Mouse (Mus musculus) kidney, adult 2 months (tissue): Measurements from ENCODE around the gene Ttc7. TPM values are rescaled to one million over a fixed set of nuclear protein-coding genes. Genes with fewer than 3 reads are reported as not detected.
A peak's percentile ranks its signal among the peaks of the same experiment; 100 is the strongest.

Experiments used
- DNase-seq: peaks from one replicate; pipeline ENCODE4 v3.0.0; 2021
- H3K27ac ChIP-seq: fragments of 200-500 bp; 2 replicates; pipeline ENCODE4 v1.5.1; 2012; ENCODE audit warnings: low read depth, low read length, control low read depth, inconsistent platforms; ENCODE audit not compliant: insufficient read depth
- H3K27me3 ChIP-seq: fragments of 200-500 bp; replicated peaks from 2 replicates; pipeline ENCODE4 v1.6.1; 2012; ENCODE audit warnings: mild to moderate bottlenecking, moderate library complexity, low read length, inconsistent platforms; ENCODE audit not compliant: control insufficient read depth, insufficient read depth
- H3K36me3 ChIP-seq: fragments of 200-500 bp; 2 replicates; pipeline ENCODE4 v1.6.1; 2012; ENCODE audit warnings: mild to moderate bottlenecking, moderate library complexity, low read length, inconsistent platforms; ENCODE audit not compliant: control insufficient read depth, insufficient read depth
- H3K4me1 ChIP-seq: fragments of 200-500 bp; 2 replicates; pipeline ENCODE4 v1.6.1; 2011; ENCODE audit warnings: low read length; ENCODE audit not compliant: control insufficient read depth, insufficient read depth
- H3K4me3 ChIP-seq: fragments of 200-500 bp; 2 replicates; pipeline ENCODE4 v1.5.1; 2011; ENCODE audit warnings: mild to moderate bottlenecking, low read depth, low read length, control low read depth; ENCODE audit not compliant: insufficient read depth
- CTCF ChIP-seq: fragments of 200-500 bp; conservative IDR thresholded peaks from 2 replicates; pipeline ENCODE4 v1.5.1; 2011; ENCODE audit warnings: low read depth, mild to moderate bottlenecking, control low read depth, low read length, moderate library complexity, mixed read lengths; ENCODE audit not compliant: insufficient read depth, insufficient read length
- POLR2A ChIP-seq: fragments of 200-500 bp; IDR thresholded peaks from one replicate; pipeline ENCODE4 v1.6.1; 2011; ENCODE audit warnings: low read depth, low read length, control low read depth
- whole genome bisulfite sequencing: fragments of 180-500 bp; shearing (Covaris S2); methylation state at CpG from one replicate; pipeline ENCODE4 v1.1.7; 2018; 5-methylcytosine and 5-hydroxymethylcytosine counted together
- polyA plus RNA-seq: library from polyadenylated mRNA; depleted of rRNA; stranded (reverse); fragments of >200 nt; gene quantifications from 2 replicates; pipeline ENCODE4 v1.2.3, GENCODE M21; 2012

The Ttc7 gene
- polyA plus RNA-seq, 1 experiment, result 68.6 TPM

DNA sequence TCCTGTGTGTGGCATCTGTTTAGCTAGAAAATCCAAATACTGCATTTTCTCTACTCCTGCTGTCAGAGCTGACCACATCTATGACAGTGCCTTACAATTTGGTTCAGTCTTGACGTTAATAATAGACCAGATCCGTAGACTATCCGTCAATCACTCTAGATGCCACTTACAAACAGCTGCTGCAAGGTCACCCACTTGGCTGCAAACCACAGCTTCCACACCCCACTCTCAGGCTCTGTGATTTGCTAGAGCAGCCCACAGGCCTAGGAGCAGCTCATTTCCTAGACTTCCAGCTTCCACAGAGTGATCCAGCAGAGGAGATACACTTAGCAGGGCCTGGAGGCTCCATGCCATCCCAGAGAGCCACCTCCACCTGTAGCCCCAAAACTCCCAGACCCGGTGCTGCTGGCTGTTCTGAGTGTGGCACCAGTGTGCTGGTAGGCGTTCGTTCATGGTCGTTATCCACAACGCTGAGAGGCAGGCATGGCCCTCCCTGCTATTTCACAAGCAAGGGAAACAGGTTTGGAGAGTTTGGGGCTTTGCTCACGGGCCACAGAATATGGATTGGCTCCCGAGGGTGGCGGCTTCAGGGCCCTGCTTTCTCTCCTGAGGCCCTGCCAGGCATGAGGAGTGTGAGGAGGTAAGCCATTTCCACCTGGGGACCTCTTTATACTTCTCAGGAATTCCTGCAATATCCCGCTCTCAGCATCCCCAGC is 26.5 kb downstream of the Ttc7 start:
- TF ChIP-seq CTCF, result no peak
- no peak for TF ChIP-seq POLR2A
- no peaks in the 10 kb centered on the region for H3K36me3 ChIP-seq
- 69% methylated on average over 12 of the region's 12 CpGs for WGBS
- H3K27me3 ChIP-seq, result no peaks in the 10 kb centered on the region
- no peak overlapping the region for H3K4me3 ChIP-seq
- peaks cover 35% of the 10 kb centered on the region for H3K4me1 ChIP-seq
- H3K27ac ChIP-seq, result 0 out of 2 replicates have a peak overlapping the region, but pooled peaks have one; percentile 8
- DNase-seq, result no peak

DNA sequence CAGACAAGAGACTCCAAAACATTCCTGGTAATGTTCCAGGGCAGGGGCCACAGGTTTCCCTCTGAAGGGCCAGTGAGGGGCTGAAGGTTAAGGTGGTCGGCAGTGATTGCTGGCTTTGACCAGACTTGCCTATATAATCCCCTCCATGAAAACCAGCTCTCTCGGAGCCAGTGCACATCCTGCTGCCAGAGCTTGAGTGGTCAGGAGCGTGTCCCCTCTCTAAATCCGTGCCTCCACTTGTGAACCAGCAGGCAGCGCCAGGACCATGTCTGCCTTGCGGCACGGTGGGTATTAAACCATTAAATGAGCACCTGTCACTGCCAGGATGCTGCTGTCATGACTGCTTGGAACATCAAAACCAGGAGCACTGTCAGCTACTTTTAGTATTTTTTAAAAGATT is 27.8 kb downstream of the Ttc7 start:
- H3K36me3 ChIP-seq, result no peaks in the 10 kb centered on the region
- H3K4me3 ChIP-seq, result no peak overlapping the region
- H3K4me1 ChIP-seq, result peaks cover 24% of the 10 kb centered on the region; the same call in 1 of the 2 replicates
- TF ChIP-seq CTCF (no peak), POLR2A (no peak)
- no peak overlapping the region for H3K27ac ChIP-seq
- no peaks in the 10 kb centered on the region for H3K27me3 ChIP-seq
- no peak for DNase-seq
- 91% methylated on average over 7 of the region's 7 CpGs for WGBS

DNA sequence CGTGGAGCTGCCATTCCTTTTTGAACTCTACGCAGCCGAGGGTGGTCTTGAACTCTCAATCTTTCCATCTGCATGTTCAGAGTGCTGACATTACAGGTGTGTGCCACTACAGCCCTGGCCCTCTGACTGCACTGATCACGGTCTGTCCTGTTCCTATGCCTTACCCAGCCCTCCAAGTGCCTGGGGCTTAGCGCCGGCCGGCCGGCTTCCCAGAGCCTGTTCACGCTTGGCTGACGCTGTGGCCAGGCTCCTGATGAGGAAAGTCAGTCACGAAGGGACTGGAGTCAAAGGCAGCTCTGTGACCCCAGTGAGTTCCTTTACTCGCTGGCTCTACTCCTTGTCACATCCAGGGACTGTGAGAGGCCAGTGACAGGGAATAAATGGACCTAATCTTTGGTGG is 29.7 kb downstream of the Ttc7 start:
- 39% methylated on average over 12 of the region's 12 CpGs for WGBS
- peak; percentile 90 for DNase-seq
- H3K4me1 ChIP-seq, result peaks cover 19% of the 10 kb centered on the region; the same call in 1 of the 2 replicates
- no peaks in the 10 kb centered on the region for H3K36me3 ChIP-seq
- no peak overlapping the region for H3K4me3 ChIP-seq
- TF ChIP-seq POLR2A (no peak), CTCF (no peak)
- H3K27me3 ChIP-seq, result no peaks in the 10 kb centered on the region
- peak overlapping the region; percentile 94 for H3K27ac ChIP-seq

GRCm38 (mm10) chr17:87312924-87313870 is 30.5 kb downstream of the Ttc7 start:
- TF ChIP-seq CTCF (no peak), POLR2A (no peak)
- H3K4me3 ChIP-seq, result no peak overlapping the region
- peak overlapping the region; percentile 94 for H3K27ac ChIP-seq
- WGBS, result 25% methylated on average over 18 of the region's 18 CpGs
- DNase-seq, result peak; percentile 84
- peaks cover 19% of the 10 kb centered on the region; the same call in 1 of the 2 replicates for H3K4me1 ChIP-seq
- no peaks in the 10 kb centered on the region for H3K36me3 ChIP-seq
- H3K27me3 ChIP-seq, result no peaks in the 10 kb centered on the region

- no peaks in the 10 kb centered on the region for H3K27me3 ChIP-seq
- H3K4me1 ChIP-seq, result peaks cover 19% of the 10 kb centered on the region; the same call in 1 of the 2 replicates
- WGBS, result 88% methylated on average over 8 of the region's 8 CpGs
- no peak overlapping the region for H3K27ac ChIP-seq
- no peak overlapping the region for H3K4me3 ChIP-seq
- TF ChIP-seq POLR2A (no peak), CTCF (no peak)
- H3K36me3 ChIP-seq, result no peaks in the 10 kb centered on the region
- DNase-seq, result no peak
Observed at GRCm38 (mm10) chr17:87314121-87314520, 31.4 kb downstream of the Ttc7 start.

- no peaks in the 10 kb centered on the region for H3K27me3 ChIP-seq
- 68% methylated on average over 5 of the region's 5 CpGs for WGBS
- peaks cover 19% of the 10 kb centered on the region; the same call in 1 of the 2 replicates for H3K4me1 ChIP-seq
- TF ChIP-seq CTCF (no peak), POLR2A (no peak)
- H3K27ac ChIP-seq, result no peak overlapping the region
- H3K36me3 ChIP-seq, result no peaks in the 10 kb centered on the region
- DNase-seq, result peak; percentile 43
- H3K4me3 ChIP-seq, result no peak overlapping the region
Observed at GRCm38 (mm10) chr17:87314530-87314946, 31.9 kb downstream of the Ttc7 start.
